Mouse (Mus musculus): ENCODE results near the gene Ptprj.

DNA sequence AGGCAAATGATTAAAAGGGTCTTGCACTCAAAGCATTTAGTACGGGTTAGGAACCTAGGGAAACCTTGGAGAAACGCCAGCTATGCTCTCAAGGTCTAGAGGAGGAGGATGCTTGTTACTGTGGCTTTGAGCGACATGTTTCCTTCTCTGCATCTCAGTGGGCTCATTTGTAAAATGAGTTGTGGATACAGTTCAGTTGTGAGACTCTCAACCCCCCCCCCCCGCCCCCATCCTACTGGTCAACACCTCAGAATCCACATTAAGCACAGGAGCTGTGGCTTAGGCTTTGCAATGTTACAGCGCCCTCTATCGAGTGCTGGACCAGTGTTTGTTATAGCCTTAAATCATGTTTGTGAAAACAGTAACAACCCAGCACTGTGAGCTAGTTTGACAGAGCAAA is 44.5 kb upstream of the Ptprj start:
- TF ChIP-seq POLR2A (IDR thresholded peaks at IDR 0.05; ENCODE audit: low read depth, low read length) (no peak), CTCF (conservative IDR thresholded peaks at IDR 0.05; ENCODE audit: insufficient read depth, insufficient read length, low read depth, low read length) (peak; percentile 75)

Measured in kidney, adult 2 months (tissue).